Mouse (Mus musculus) heart, adult 2 months (tissue): Measurements from ENCODE around the gene Zfp541.

Experiments used
- CTCF ChIP-seq: fragments of 200-600 bp; IDR thresholded peaks from 2 replicates; pipeline ENCODE4 v1.8.1; 2022; ENCODE audit warnings: antibody characterized with exemption, mild to moderate bottlenecking, moderate library complexity
- EP300 ChIP-seq: fragments of 200-500 bp; IDR thresholded peaks from 2 replicates; pipeline ENCODE4 v1.6.1; 2011; ENCODE audit warnings: low read depth, low read length, control low read depth; ENCODE audit not compliant: insufficient read depth
- POLR2A ChIP-seq: fragments of 200-500 bp; IDR thresholded peaks from 2 replicates; pipeline ENCODE4 v1.6.1; 2011; ENCODE audit warnings: mild to moderate bottlenecking, low read depth, low read length, control low read depth; ENCODE audit not compliant: insufficient read depth

DNA sequence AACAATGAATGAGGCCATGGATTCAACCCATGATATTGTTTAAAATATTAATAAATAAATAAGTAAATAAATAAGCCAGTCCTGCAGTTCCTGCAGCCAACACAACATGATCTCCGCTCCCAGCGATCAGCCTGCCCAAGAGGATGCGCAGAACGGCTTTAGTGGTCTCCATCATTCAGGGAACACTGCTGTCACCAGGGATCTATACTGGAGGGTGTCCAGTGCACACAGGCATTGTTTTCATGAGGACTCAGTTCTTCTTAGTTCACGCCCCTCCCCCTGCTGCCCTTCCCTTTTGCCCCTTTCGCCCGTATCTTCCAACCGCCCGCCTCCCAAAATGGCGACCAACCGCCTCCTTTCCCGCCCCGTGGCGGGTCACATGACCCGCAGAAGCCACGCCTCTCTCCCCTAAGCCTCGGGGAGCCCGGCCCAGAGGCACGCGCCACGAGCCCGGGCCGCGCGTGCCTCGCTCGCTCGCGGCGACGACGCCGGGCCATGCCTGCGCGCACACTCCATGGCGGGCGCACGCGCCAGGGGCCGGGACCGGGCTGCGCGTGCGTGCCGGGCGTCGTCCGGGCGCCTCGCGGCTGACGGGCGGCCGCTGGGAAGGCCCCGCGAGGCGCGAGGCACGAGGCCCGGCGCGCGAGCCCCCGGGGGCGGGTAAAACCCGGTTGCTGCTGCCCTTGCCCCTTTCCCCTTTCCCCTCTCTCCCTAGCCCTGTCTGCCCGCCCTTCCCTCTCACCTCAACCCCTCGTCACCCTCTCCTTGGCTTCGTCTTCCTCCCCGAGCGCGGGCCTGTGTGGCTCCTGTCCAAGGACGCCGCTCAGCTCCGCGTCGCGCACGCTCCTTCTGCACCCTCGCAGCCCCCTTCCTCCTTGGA is at the start of gene Zfp541:
- TF ChIP-seq CTCF (no peak), EP300 (no peak), POLR2A (no peak)
